Mouse (Mus musculus) lung, adult 2 months (tissue): Measurements from ENCODE around the gene Xk.

Source experiments
- CTCF ChIP-seq: fragments of 200-500 bp; IDR thresholded peaks from 2 replicates; pipeline ENCODE4 v1.5.1; 2011; ENCODE audit warnings: mild to moderate bottlenecking, low read length, control low read depth; ENCODE audit not compliant: insufficient read depth
- POLR2A ChIP-seq: fragments of 200-500 bp; IDR thresholded peaks from 2 replicates; pipeline ENCODE4 v1.6.1; 2011; ENCODE audit warnings: low read depth, mild to moderate bottlenecking, control low read depth, low read length, borderline replicate concordance; ENCODE audit errors: extremely low read depth

DNA sequence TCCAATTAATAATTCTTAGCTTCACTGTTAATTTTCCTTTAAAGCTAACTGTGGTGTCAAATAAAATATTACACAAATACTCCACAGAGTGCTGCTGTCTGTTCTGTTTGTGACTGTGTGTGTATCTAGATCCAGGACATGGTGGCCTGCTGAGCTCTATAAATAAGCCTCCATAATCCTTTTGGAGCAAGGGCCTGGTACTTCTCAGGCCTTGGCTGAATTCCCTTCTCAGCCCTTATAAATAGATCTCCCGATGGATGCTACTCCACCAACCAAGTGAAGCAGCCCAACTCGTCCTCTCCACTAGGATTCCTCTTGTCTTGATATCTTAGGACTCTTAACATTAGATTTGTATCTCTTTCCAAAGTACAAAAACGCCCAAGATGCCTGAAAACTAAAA lies 1.4 kb upstream of the Xk start:
- TF ChIP-seq CTCF (no peak), POLR2A (no peak)
